Mouse (Mus musculus) midbrain, postnatal 0 days (tissue): ENCODE results near the gene Nhsl2. TPM values are rescaled to one million over a fixed set of nuclear protein-coding genes. Genes with fewer than 3 reads are reported as not detected.
"Not testable (repeated sequence)": the region's sequence is repeated elsewhere in the genome, so short reads cannot be mapped to it uniquely, and the experiment has no call there.

Experiments used
- ATAC-seq: fragments of 200-750 bp; cut with Nextera tagmentation; 2 replicates; pipeline ENCODE4 v1.8.0; 2017; ENCODE audit warnings: moderate number of reproducible peaks, mild to moderate bottlenecking, moderate TSS enrichment, moderate library complexity; ENCODE audit not compliant: low FRiP score
- DNase-seq: peaks from one replicate; pipeline ENCODE4 v3.0.0-alpha.2; 2015; ENCODE audit warnings: low spot score
- H3K27ac ChIP-seq: fragments of 300-500 bp; sonication (generic); 2 replicates; pipeline ENCODE4 v1.5.1; 2014; ENCODE audit warnings: low read depth, mild to moderate bottlenecking, low read length, mixed read lengths
- H3K27me3 ChIP-seq: fragments of 300-500 bp; sonication (generic); 2 replicates; pipeline ENCODE4 v1.6.1; 2014; ENCODE audit warnings: low read length, control low read depth, mixed read lengths; ENCODE audit not compliant: insufficient read depth
- H3K36me3 ChIP-seq: fragments of 300-500 bp; sonication (generic); 2 replicates; pipeline ENCODE4 v1.6.1; 2014; ENCODE audit warnings: low read length, control low read depth, mixed read lengths; ENCODE audit not compliant: insufficient read depth
- H3K4me1 ChIP-seq: fragments of 300-500 bp; sonication (generic); 2 replicates; pipeline ENCODE4 v1.6.1; 2014; ENCODE audit warnings: mild to moderate bottlenecking, control low read depth, antibody characterized with exemption, low read length, mixed read lengths; ENCODE audit not compliant: insufficient read depth
- H3K4me2 ChIP-seq: fragments of 300-500 bp; sonication (generic); 2 replicates; pipeline ENCODE4 v1.6.1; 2014; ENCODE audit warnings: low read depth, mild to moderate bottlenecking, low read length, mixed read lengths; ENCODE audit not compliant: poor library complexity, severe bottlenecking
- H3K4me3 ChIP-seq: fragments of 300-500 bp; sonication (generic); 2 replicates; pipeline ENCODE4 v1.5.1; 2014; ENCODE audit warnings: low read depth, mild to moderate bottlenecking, low read length, moderate library complexity
- H3K9ac ChIP-seq: fragments of 300-500 bp; sonication (generic); replicated peaks from 2 replicates; pipeline ENCODE4 v1.6.1; 2014; ENCODE audit warnings: mild to moderate bottlenecking, low read length, moderate library complexity, mixed read lengths; ENCODE audit not compliant: poor library complexity, severe bottlenecking
- H3K9me3 ChIP-seq: fragments of 300-500 bp; sonication (generic); 2 replicates; pipeline ENCODE4 v1.6.1; 2016; ENCODE audit warnings: low read length, control low read depth
- CTCF ChIP-seq: IDR thresholded peaks from 2 replicates; pipeline ENCODE4 v1.5.1; 2016; ENCODE audit warnings: antibody characterized with exemption, mild to moderate bottlenecking
- WGBS: fragments of 180-500 bp; shearing (Covaris S2); extraction: QIAGEN DNeasy Blood & Tissue Kit; methylation state at CpG from one replicate; pipeline ENCODE4 v1.1.7; 2014; 5-methylcytosine and 5-hydroxymethylcytosine counted together
- polyA plus RNA-seq: library from polyadenylated mRNA; unstranded; fragments of >200 nt; fragmentation: Nextera tagmentation; extraction: Ambion mirVana; gene quantifications from 2 replicates; pipeline ENCODE4 v1.2.1, GENCODE M21; 2015
- total RNA-seq: library from RNA; depleted of rRNA; stranded (reverse); fragments of >200 nt; gene quantifications from 2 replicates; pipeline ENCODE4 v1.2.3, GENCODE M21; 2014; rRNA removed

Gene Nhsl2
- total RNA-seq (13.0 and 22.1 TPM in 2 replicates), polyA plus RNA-seq (4.3 and 6.7 TPM in 2 replicates)

DNA sequence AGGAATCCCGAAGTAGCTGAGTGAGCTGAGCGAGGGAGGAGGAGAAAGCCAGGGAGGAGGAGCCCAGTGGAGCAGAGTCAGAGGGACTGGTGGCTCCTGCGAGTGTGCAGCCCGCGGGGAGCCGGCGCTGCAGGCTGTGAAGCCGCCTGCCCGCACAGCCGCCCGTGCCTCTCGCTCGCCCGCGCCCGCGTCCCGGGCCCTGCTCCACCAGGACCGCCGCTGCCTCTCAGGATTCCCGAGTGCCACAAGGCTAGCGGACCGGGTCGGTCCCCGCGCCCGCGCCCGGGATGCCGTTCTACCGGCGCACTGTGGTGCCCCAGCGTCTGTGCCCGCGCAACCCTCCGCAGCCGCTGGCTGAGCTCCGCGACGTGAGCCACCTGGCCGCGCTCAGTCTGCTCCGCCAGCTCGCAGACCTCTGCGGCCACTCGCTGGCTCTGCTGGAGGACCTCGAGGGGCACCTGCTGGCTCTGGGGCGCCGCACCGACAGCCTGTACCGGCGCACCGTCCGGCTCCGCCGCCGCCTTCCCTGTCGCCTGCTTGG, at the start of gene Nhsl2:
Nhsl2 (plus strand) TSS at position 105 of the 541 bp plus-strand sequence.
- peak; percentile 17 for DNase-seq
- H3K27me3 ChIP-seq = peaks cover 58% of the 10 kb centered on the region
- 20% methylated on average over 25 of the region's 58 CpGs for WGBS

DNA sequence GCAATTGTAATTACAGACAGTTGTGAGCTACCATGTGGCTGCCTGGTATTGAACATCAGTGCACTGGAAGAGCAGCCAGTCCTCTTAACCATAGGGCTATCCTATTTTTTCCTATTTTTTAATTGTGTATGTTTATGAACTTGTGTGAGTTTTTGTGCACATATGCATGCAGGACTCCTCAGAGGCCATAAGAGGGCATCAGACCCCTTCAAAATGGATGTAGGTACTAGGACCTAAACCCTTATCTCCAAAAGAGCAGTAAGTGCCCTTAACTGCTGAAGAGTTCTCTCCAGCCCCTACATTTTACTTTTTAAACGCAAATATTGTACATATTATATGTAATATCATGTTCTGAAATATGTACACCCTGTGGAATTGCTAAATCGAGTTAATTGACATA, 43.7 kb upstream of the Nhsl2 start:
- no peaks in the 10 kb centered on the region for H3K36me3 ChIP-seq
- 34% methylated on average over 2 of the region's 2 CpGs for WGBS
- no peaks in the 10 kb centered on the region for H3K9me3 ChIP-seq
- no peak for ATAC-seq
- peak; percentile 58 for DNase-seq
- no peak overlapping the region for H3K4me2 ChIP-seq
- TF ChIP-seq CTCF = peak; percentile 72
- H3K4me3 ChIP-seq = no peak overlapping the region
- no peak overlapping the region for H3K9ac ChIP-seq
- no peaks in the 10 kb centered on the region for H3K27me3 ChIP-seq
- no peaks in the 10 kb centered on the region for H3K4me1 ChIP-seq
- H3K27ac ChIP-seq = no peak overlapping the region

More for the DNA sequence above, at the start of gene Nhsl2:
- Histone ChIP-seq H3K9me3 (no peaks in the 10 kb centered on the region), H3K9ac (no peak within 1 kb of the TSS), H3K4me2 (peak within 1 kb of the TSS; percentile 63), H3K36me3 (no peaks in the 10 kb centered on the region), H3K4me1 (no peaks in the 10 kb centered on the region), H3K4me3 (peak within 1 kb of the TSS; percentile 45), H3K27ac (no peak within 1 kb of the TSS)
- ATAC-seq = peak; percentile 23; the same call in 1 of the 2 replicates
- TF ChIP-seq CTCF = no peak

- H3K36me3 ChIP-seq = no peaks in the 10 kb centered on the region
- no peaks in the 10 kb centered on the region for H3K4me1 ChIP-seq
- no peak overlapping the region for H3K27ac ChIP-seq
- DNase-seq (no peak), ATAC-seq (no peak)
- H3K4me3 ChIP-seq = no peak overlapping the region
- TF ChIP-seq CTCF = no peak
- H3K9ac ChIP-seq = no peak overlapping the region
- WGBS = 65% methylated on average over 3 of the region's 3 CpGs
- H3K4me2 ChIP-seq = no peak overlapping the region
- no peaks in the 10 kb centered on the region for H3K27me3 ChIP-seq
- no peaks in the 10 kb centered on the region for H3K9me3 ChIP-seq
Measured at GRCm38 (mm10) chrX:101811750-101812149, 37.4 kb upstream of the Nhsl2 start.

DNA sequence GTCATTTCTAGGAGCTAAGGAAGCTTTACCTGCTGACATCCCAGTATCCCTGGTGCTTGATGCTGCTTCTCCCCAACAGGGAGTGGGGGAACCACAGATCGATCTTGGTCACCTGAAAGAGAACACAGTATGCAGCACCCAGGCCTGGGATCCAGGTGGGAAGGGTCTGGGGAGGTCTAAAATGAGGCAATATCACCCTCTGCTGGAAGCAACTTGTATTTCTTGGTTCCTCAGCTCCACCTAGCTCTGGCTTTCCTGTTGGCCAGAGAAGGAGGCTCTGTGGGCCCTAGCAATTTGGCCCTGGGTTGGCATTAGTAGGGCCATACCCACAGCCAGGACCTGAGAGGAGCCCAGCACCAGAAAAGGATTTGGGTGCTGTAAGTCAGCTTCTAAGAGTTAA, 30.0 kb upstream of the Nhsl2 start:
- Histone ChIP-seq H3K36me3 (no peaks in the 10 kb centered on the region), H3K4me2 (no peak overlapping the region), H3K9me3 (no peaks in the 10 kb centered on the region), H3K27me3 (no peaks in the 10 kb centered on the region), H3K27ac (no peak overlapping the region), H3K4me1 (no peaks in the 10 kb centered on the region), H3K9ac (no peak overlapping the region), H3K4me3 (no peak overlapping the region)
- ATAC-seq = no peak
- WGBS = 56% methylated on average over 1 of the region's 1 CpGs
- no peak for DNase-seq
- peak; percentile 61 for TF ChIP-seq CTCF

DNA sequence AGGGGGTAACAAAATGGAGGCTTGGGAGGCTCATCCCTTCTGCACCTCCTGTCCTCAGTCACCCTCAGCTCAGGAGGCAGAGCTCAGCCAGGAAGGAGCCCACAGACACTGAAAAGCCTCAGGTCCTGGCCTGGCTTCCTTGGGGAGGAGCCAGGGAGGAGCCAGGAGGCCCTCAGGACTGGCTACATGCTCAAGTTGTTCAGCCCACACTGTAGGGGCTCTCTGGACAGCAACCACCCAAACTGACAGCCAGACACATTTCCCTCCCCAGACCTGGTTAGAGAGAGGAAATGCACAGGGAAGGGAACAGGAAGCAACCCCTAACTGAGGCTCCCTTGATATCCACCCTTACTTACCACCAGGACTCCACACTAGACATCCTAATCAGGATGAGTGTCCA, 29.2 kb upstream of the Nhsl2 start:
- H3K9ac ChIP-seq, H3K27ac ChIP-seq, ATAC-seq, DNase-seq, H3K4me2 ChIP-seq, H3K36me3 ChIP-seq, H3K27me3 ChIP-seq, H3K9me3 ChIP-seq, H3K4me3 ChIP-seq, H3K4me1 ChIP-seq: not testable (repeated sequence)

- H3K27me3 ChIP-seq = peaks cover 58% of the 10 kb centered on the region
- 65% methylated on average over 5 of the region's 5 CpGs for WGBS
Measured at GRCm38 (mm10) chrX:101847191-101847795, 1.9 kb upstream of the Nhsl2 start.

More at GRCm38 (mm10) chrX:101847191-101847795, 1.9 kb upstream of the Nhsl2 start:
- Histone ChIP-seq H3K27ac (no peak overlapping the region), H3K36me3 (no peaks in the 10 kb centered on the region), H3K4me2 (no peak overlapping the region), H3K4me1 (no peaks in the 10 kb centered on the region), H3K9ac (no peak overlapping the region), H3K4me3 (no peak overlapping the region), H3K9me3 (no peaks in the 10 kb centered on the region)
- TF ChIP-seq CTCF = no peak
- DNase-seq (no peak), ATAC-seq (no peak)
